Mouse (Mus musculus) cerebellum, adult 2 months (tissue): ENCODE results near the gene Map1s.

Experiments used
- CTCF ChIP-seq: fragments of 200-500 bp; IDR thresholded peaks from 2 replicates; pipeline ENCODE4 v1.5.1; 2011; ENCODE audit warnings: low read depth, mild to moderate bottlenecking, control low read depth, low read length, moderate library complexity, borderline replicate concordance; ENCODE audit not compliant: insufficient read depth
- POLR2A ChIP-seq: fragments of 200-500 bp; IDR thresholded peaks from 2 replicates; pipeline ENCODE4 v1.6.1; 2011; ENCODE audit warnings: low read length, control low read depth, borderline replicate concordance; ENCODE audit not compliant: insufficient read depth

- no peak for TF ChIP-seq CTCF
- TF ChIP-seq POLR2A, result no peak
Observed at GRCm38 (mm10) chr8:70866001-70866520, 39.7 kb upstream of the Map1s start.
